Mouse (Mus musculus) forebrain, postnatal 0 days (tissue): ENCODE measurements around the gene Nlk. TPM values are rescaled to one million over a fixed set of nuclear protein-coding genes. Genes with fewer than 3 reads are reported as not detected.
"Not testable (repeated sequence)": the region's sequence is repeated elsewhere in the genome, so short reads cannot be mapped to it uniquely, and the experiment has no call there.

Source experiments
- ATAC-seq: fragments of 200-750 bp; cut with Nextera tagmentation; 2 replicates; pipeline ENCODE4 v1.8.0; 2017; ENCODE audit warnings: mild to moderate bottlenecking, moderate library complexity
- DNase-seq: peaks from one replicate; pipeline ENCODE4 v3.0.0-alpha.2; 2015
- H3K27ac ChIP-seq: fragments of 300-500 bp; sonication (generic); 2 replicates; pipeline ENCODE4 v1.5.1; 2014; ENCODE audit warnings: low read depth, mild to moderate bottlenecking, antibody characterized with exemption, low read length, moderate library complexity, mixed read lengths
- H3K27me3 ChIP-seq: fragments of 300-500 bp; sonication (generic); 2 replicates; pipeline ENCODE4 v1.6.1; 2014; ENCODE audit warnings: mild to moderate bottlenecking, low read length, mixed read lengths; ENCODE audit not compliant: insufficient read depth
- H3K36me3 ChIP-seq: fragments of 300-500 bp; sonication (generic); 2 replicates; pipeline ENCODE4 v1.6.1; 2014; ENCODE audit warnings: mild to moderate bottlenecking, moderate library complexity; ENCODE audit not compliant: insufficient read depth
- H3K4me1 ChIP-seq: fragments of 300-500 bp; sonication (generic); 2 replicates; pipeline ENCODE4 v1.6.1; 2014; ENCODE audit warnings: antibody characterized with exemption; ENCODE audit not compliant: insufficient read depth
- H3K4me2 ChIP-seq: fragments of 300-500 bp; sonication (generic); 2 replicates; pipeline ENCODE4 v1.6.1; 2014; ENCODE audit warnings: low read depth, mild to moderate bottlenecking, moderate library complexity
- H3K4me3 ChIP-seq: fragments of 300-500 bp; sonication (generic); 2 replicates; pipeline ENCODE4 v1.5.1; 2014; ENCODE audit warnings: low read depth, low read length, mixed read lengths
- H3K9ac ChIP-seq: fragments of 300-500 bp; sonication (generic); 2 replicates; pipeline ENCODE4 v1.6.1; 2014; ENCODE audit warnings: mild to moderate bottlenecking
- H3K9me3 ChIP-seq: fragments of 300-500 bp; sonication (generic); 2 replicates; pipeline ENCODE4 v1.6.1; 2016; ENCODE audit warnings: low read length
- CTCF ChIP-seq: sonication (generic); IDR thresholded peaks from 2 replicates; pipeline ENCODE4 v1.5.1; 2016; ENCODE audit warnings: antibody characterized with exemption, control low read depth, low read depth
- WGBS: fragments of 180-500 bp; shearing (Covaris S2); extraction: QIAGEN DNeasy Blood & Tissue Kit; methylation state at CpG from one replicate; pipeline ENCODE4 v1.1.7; 2014; 5-methylcytosine and 5-hydroxymethylcytosine counted together
- polyA plus RNA-seq: library from polyadenylated mRNA; unstranded; fragments of >200 nt; fragmentation: Nextera tagmentation; extraction: Ambion mirVana; gene quantifications from 2 replicates; pipeline ENCODE4 v1.2.1, GENCODE M21; 2015
- total RNA-seq: library from RNA; depleted of rRNA; stranded (reverse); fragments of >200 nt; gene quantifications from 2 replicates; pipeline ENCODE4 v1.2.3, GENCODE M21; 2014

Nlk gene
- total and polyA plus RNA-seq, 2 experiments from 2014 or later = 27.8 to 43.1 TPM

DNA sequence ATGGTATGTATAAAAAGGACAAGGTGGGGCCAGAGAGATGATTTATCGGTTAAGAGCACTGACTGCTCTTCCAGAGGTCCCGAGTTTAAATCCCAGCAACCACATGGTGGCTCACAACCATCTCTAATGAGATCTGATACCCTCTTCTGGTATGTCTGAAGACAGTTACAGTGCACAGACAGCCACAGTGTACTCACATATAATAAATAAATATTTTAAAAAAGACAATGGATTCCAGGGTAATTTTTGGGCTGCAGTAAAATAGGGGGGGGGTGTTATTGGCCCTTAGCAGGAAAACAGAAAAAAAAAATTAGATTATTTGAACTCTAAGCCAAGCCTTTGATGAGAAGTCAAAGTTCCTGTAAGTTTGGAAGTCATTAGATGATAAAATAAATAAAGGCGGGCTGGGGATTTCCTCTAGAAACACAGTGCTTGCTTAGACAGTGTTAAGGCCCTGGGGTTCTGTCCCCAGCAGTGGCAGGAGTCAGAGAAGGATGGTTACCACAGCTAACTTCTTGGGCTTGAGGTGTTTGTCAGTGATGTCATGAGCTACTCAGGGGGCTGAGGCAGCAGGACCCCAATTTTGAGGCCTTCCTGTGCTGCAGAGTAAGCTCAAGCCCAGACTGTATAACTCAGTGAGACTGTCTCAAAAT lies 98.3 kb downstream of the Nlk start:
- DNase-seq = no peak
- no peak for ATAC-seq
- H3K4me1 ChIP-seq = no peaks in the 10 kb centered on the region
- H3K27ac ChIP-seq = no peak overlapping the region
- no peak overlapping the region for H3K9ac ChIP-seq
- no peak overlapping the region for H3K4me3 ChIP-seq
- H3K4me2 ChIP-seq = no peak overlapping the region
- no peak for TF ChIP-seq CTCF
- no peaks in the 10 kb centered on the region for H3K36me3 ChIP-seq
- H3K9me3 ChIP-seq = no peaks in the 10 kb centered on the region
- WGBS = 81% methylated on average over 3 of the region's 3 CpGs
- no peaks in the 10 kb centered on the region for H3K27me3 ChIP-seq

DNA sequence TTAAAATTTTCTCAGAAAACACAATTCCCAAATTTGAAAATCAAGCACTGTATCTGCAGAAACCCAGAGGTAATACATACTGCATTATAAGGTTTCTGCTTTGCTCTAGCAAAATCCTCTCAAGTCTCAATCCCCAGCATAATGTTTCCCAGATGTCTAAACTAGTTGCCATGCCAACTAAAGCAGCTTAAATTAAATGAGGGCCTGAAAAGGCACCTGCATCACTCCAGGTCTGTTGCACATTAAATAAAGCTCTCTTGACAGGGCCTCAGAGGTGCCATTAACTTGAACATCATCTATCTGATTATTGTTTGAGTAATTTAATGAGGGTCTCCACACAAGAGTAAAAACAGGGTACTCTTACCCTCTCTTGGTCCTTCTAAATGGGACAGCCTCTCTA lies 100.4 kb downstream of the Nlk start:
- DNase-seq (peak; percentile 32), ATAC-seq (peak; percentile 20; the same call in 1 of the 2 replicates)
- Histone ChIP-seq H3K4me2 (no peak overlapping the region), H3K4me3 (no peak overlapping the region), H3K27ac (no peak overlapping the region), H3K36me3 (no peaks in the 10 kb centered on the region), H3K4me1 (no peaks in the 10 kb centered on the region), H3K27me3 (no peaks in the 10 kb centered on the region), H3K9me3 (no peaks in the 10 kb centered on the region), H3K9ac (no peak overlapping the region)
- TF ChIP-seq CTCF = no peak

DNA sequence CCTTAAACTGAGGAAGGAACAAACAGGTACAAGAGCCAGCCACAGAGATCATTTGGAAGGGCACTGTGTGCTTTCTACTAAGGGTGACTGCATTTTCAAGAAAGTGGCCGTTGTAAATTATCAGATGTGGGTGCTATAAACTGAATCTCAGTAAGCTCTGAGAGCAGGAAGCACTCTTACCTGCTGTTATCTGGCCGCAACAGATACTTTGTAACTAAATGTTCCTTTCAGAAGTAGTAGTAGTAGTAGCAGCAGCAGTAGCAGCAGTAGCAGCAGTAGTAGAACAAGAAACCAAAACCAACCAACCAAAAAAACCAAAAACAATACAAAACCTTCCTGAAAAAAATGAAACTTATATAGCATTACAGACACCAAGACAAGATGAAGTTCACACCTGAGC lies 101.4 kb downstream of the Nlk start:
- Histone ChIP-seq H3K4me1 (no peaks in the 10 kb centered on the region), H3K4me3 (no peak overlapping the region), H3K27me3 (no peaks in the 10 kb centered on the region), H3K36me3 (no peaks in the 10 kb centered on the region), H3K27ac (no peak overlapping the region), H3K9ac (no peak overlapping the region), H3K4me2 (no peak overlapping the region), H3K9me3 (no peaks in the 10 kb centered on the region)
- ATAC-seq = no peak
- no peak for TF ChIP-seq CTCF
- WGBS = 91% methylated on average over 2 of the region's 2 CpGs
- DNase-seq = no peak

DNA sequence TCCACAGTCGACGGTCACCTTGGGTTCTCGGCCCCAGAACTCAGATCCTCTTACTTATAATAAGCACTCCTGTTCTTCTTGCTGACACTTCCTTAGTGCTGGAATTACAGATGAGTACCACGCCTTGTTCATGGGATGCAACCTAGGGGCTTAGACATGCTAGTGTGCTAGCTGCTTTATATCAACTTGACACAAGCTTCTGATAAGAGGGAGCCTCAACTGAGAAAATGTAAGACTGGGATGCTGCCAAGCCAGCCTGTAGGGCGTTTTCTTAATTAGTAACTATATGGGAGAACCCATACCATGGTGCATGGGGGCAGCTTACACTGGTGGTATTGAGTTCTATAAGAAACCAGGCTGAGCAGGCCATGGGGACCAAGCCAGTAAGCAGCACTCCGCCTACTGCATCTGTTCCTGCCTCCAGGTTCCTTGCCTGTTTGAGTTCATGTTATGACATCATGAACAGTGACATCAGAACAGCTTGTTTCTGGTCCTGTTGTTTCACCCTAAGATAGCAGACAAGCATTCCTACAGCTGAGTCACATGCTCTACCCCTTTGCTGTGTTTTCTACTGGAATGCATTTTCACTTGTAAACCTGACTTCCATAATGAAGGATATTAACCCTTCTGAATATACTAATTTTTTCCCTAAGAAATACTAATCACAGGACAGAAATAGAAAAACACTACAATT lies 102.8 kb downstream of the Nlk start:
- Histone ChIP-seq H3K27me3 (no peaks in the 10 kb centered on the region), H3K4me1 (no peaks in the 10 kb centered on the region), H3K9ac (no peak overlapping the region), H3K9me3 (no peaks in the 10 kb centered on the region), H3K4me2 (no peak overlapping the region), H3K4me3 (no peak overlapping the region), H3K27ac (no peak overlapping the region), H3K36me3 (no peaks in the 10 kb centered on the region)
- no peak for DNase-seq
- TF ChIP-seq CTCF = no peak
- ATAC-seq = no peak
- 93% methylated on average over 6 of the region's 6 CpGs for whole genome bisulfite sequencing

DNA sequence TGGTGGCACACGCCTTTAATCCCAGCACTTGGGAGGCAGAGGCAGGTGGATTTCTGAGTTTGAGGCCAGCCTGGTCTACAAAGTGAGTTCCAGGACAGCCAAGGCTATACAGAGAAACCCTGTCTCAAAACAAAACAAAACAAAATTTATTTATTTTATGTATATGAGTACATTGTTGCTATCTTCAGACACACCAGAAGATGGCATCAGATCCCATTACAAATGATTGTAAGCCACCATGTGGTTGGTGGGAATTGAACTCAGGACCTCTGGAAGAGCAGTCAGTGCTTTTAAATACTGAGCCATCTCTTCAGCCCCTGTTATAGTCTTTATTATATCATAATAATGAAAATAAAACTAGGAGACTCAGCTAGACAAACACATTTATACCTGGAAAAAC lies 109.5 kb downstream of the Nlk start:
- H3K4me3 ChIP-seq, H3K9me3 ChIP-seq, DNase-seq, H3K4me1 ChIP-seq, ATAC-seq, H3K27me3 ChIP-seq, H3K4me2 ChIP-seq, H3K9ac ChIP-seq, H3K27ac ChIP-seq: not testable (repeated sequence)
- H3K36me3 ChIP-seq = peaks cover 14% of the 10 kb centered on the region
- WGBS = 97% methylated on average over 1 of the region's 1 CpGs
- peak; percentile 37 for TF ChIP-seq CTCF

DNA sequence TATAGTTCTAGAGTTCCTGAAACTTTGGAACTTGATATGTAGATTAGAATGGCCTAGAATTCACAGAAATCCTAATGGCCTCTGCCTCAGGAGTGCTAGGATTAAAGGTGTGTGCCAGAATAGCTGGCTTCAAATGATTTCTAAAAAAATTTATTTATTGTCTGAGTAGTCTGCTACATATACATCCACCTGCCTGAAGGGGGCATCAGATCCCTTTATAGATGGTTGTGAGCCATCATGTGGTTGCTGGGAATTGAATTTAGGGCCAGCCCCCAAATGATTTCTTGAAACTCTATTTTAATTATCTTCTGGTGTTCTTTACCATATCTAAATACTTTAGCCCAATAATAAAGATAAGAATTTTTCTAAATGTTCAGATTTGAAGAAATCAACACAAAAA lies 111.1 kb downstream of the Nlk start:
- Histone ChIP-seq H3K4me2 (no peak overlapping the region), H3K4me1 (no peaks in the 10 kb centered on the region), H3K36me3 (peaks cover 17% of the 10 kb centered on the region), H3K27me3 (no peaks in the 10 kb centered on the region), H3K9ac (no peak overlapping the region), H3K9me3 (no peaks in the 10 kb centered on the region), H3K27ac (no peak overlapping the region), H3K4me3 (no peak overlapping the region)
- TF ChIP-seq CTCF = no peak
- DNase-seq (no peak), ATAC-seq (no peak)

DNA sequence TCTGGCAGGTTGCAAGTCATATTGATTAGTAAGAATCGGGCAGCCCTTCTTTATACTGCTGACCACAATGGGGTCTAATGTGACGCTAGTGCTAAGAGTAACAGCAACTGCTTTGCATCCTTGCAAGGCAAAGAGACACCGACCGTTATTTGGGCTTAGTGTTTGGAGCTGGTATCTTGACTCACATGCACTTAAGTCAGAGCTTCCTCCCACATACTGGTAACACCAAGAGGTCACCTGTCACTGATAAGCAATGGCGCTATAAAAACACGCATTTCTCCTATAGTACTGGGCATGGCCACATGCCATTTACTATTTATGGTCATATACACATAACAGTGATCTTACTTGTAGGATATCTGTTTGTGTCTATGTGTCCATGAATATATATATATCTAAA lies 114.3 kb downstream of the Nlk start:
- H3K27me3 ChIP-seq = no peaks in the 10 kb centered on the region
- H3K36me3 ChIP-seq = peaks cover 30% of the 10 kb centered on the region
- ATAC-seq (no peak), DNase-seq (no peak)
- H3K4me1 ChIP-seq = no peaks in the 10 kb centered on the region
- no peak for TF ChIP-seq CTCF
- WGBS = 92% methylated on average over 6 of the region's 6 CpGs
- H3K9me3 ChIP-seq = no peaks in the 10 kb centered on the region
- no peak overlapping the region for H3K9ac ChIP-seq
- H3K27ac ChIP-seq = no peak overlapping the region
- H3K4me2 ChIP-seq = no peak overlapping the region
- H3K4me3 ChIP-seq = no peak overlapping the region
